Mouse (Mus musculus) brain, embryonic 14.5 days (tissue): ENCODE measurements around the gene Snrpb. TPM values are rescaled to one million over a fixed set of nuclear protein-coding genes. Genes with fewer than 3 reads are reported as not detected.

Experiments used
- DNase-seq: peaks from one replicate; pipeline ENCODE4 v3.0.0-alpha.2; 2011; ENCODE audit warnings: low read depth
- CTCF ChIP-seq: fragments of 200-500 bp; IDR thresholded peaks from 2 replicates; pipeline ENCODE4 v1.5.1; 2012; ENCODE audit warnings: inconsistent platforms, mild to moderate bottlenecking, moderate library complexity, borderline replicate concordance; ENCODE audit not compliant: insufficient read depth, insufficient read length; ENCODE audit errors: extremely low read depth
- POLR2A ChIP-seq: fragments of 200-500 bp; IDR thresholded peaks from 2 replicates; pipeline ENCODE4 v1.6.1; 2012; ENCODE audit warnings: mild to moderate bottlenecking, inconsistent platforms, borderline replicate concordance; ENCODE audit not compliant: poor library complexity, insufficient read depth, insufficient read length, severe bottlenecking; ENCODE audit errors: extremely low read depth
- polyA plus RNA-seq: library from polyadenylated mRNA; depleted of rRNA; stranded (reverse); fragments of >200 nt; gene quantifications from 2 replicates; pipeline ENCODE4 v1.2.3, GENCODE M21; 2012; rRNA removed

The Snrpb gene
- polyA plus RNA-seq, 1 experiment: 268 TPM

- peak; percentile 13 for DNase-seq
- no peak for TF ChIP-seq CTCF
- TF ChIP-seq POLR2A: no peak
These were observed 53.1 kb downstream of the Snrpb start for GRCm38 (mm10) chr2:130126073-130126472.

- no peak for TF ChIP-seq POLR2A
- TF ChIP-seq CTCF: no peak
- DNase-seq: peak; percentile 73
These were observed 53.7 kb downstream of the Snrpb start for GRCm38 (mm10) chr2:130125279-130126059.

Other genes with a start within 250 kb of the Snrpb start
- 0.19 and 0.25 TPM in 2 replicates for gene Tgm3, start 167.1 kb downstream of the Snrpb start, polyA plus RNA-seq
- 0.18 and 0.23 TPM in 2 replicates for gene Tgm6, start 67.0 kb downstream of the Snrpb start, polyA plus RNA-seq
- 0.05 TPM in 1 of 2 replicates, not detected in the other for gene Tmc2, start 15.8 kb upstream of the Snrpb start, polyA plus RNA-seq
- gene Nop56, start 95.0 kb upstream of the Snrpb start, polyA plus RNA-seq: 213 and 300 TPM in 2 replicates
- 162 and 203 TPM in 2 replicates for gene Idh3b, start 105.1 kb upstream of the Snrpb start, polyA plus RNA-seq
- gene Ebf4, start 115.8 kb upstream of the Snrpb start, polyA plus RNA-seq: 24.3 and 24.9 TPM in 2 replicates
- 15.4 and 24.0 TPM in 2 replicates for gene Cpxm1, start 218.2 kb upstream of the Snrpb start, polyA plus RNA-seq
- not detected in 2 replicates for gene Gm28372, start 225.8 kb upstream of the Snrpb start, polyA plus RNA-seq
- not detected in 2 replicates for gene 1700020A23Rik, start 225.9 kb upstream of the Snrpb start, polyA plus RNA-seq
- gene Tmem239, start 227.1 kb upstream of the Snrpb start, polyA plus RNA-seq: not detected in 2 replicates
- gene Vps16, start 244.9 kb upstream of the Snrpb start, polyA plus RNA-seq: 114 and 169 TPM in 2 replicates
- 32.5 and 36.9 TPM in 2 replicates for gene Pced1a, start 245.3 kb upstream of the Snrpb start, polyA plus RNA-seq